In genomic region chr7:82056551-82057230, GRCm38 (mm10) we compare ENCODE assay signal across 9 mouse cellular contexts.
DNase-seq lines count a peak whose midpoint lies in the region; ATAC-seq lines count a peak whose summit lies in the region.
"Had no signal": no experiment of that assay in that cellular context is flagged by ENCODE, and none has a peak within 500 bp of the region (broad histone marks: within the 10 kb centered on the region; RNA-seq: fewer than 3 reads in every experiment).

No protein-coding gene starts in this region.

- peak; percentile 4 for DNase-seq in kidney, adult 18-20 months
- DNase-seq in kidney, adult 8-10 months = no peak
- peak; percentile 44 for DNase-seq in forebrain, embryonic 10.5 days (ENCODE audit: extremely low spot score, low spot score)
- DNase-seq in hindbrain, embryonic 10.5 days (ENCODE audit: low spot score) = peak; percentile 59
- DNase-seq in retina, postnatal 1 day = peak; percentile 59
- DNase-seq in cerebellum, adult 11-12 months = no peak
- no peak for DNase-seq in frontal cortex, postnatal 10 days (ENCODE audit: low spot score in 2 of 2)

- H3K9ac ChIP-seq in lung, embryonic 16.5 days (ENCODE audit: low read length) = peak overlapping the region; percentile 26; the same call in 1 of the 2 replicates

- no peaks in the 10 kb centered on the region for H3K9me3 ChIP-seq in forebrain, embryonic 10.5 days
- H3K9me3 ChIP-seq in hindbrain, embryonic 10.5 days = no peaks in the 10 kb centered on the region
- H3K9me3 ChIP-seq in lung, embryonic 16.5 days (ENCODE audit: control insufficient read depth, low read length) = no peaks in the 10 kb centered on the region

- H3K36me3 ChIP-seq in forebrain, embryonic 10.5 days (replicated peaks) = no peaks in the 10 kb centered on the region
- H3K36me3 ChIP-seq in hindbrain, embryonic 10.5 days = no peaks in the 10 kb centered on the region
- no peaks in the 10 kb centered on the region for H3K36me3 ChIP-seq in lung, embryonic 16.5 days (ENCODE audit: control insufficient read depth, insufficient read depth, low read length)

- peak overlapping the region; percentile 41 for H3K4me2 ChIP-seq in lung, embryonic 16.5 days (ENCODE audit: low read depth, low read length)

- peaks cover 86% of the 10 kb centered on the region for H3K27me3 ChIP-seq in forebrain, embryonic 10.5 days (ENCODE audit: poor library complexity, severe bottlenecking)
- H3K27me3 ChIP-seq in hindbrain, embryonic 10.5 days (ENCODE audit: insufficient read depth, poor library complexity, severe bottlenecking) = peaks cover 19% of the 10 kb centered on the region
- H3K27me3 ChIP-seq in lung, embryonic 16.5 days (ENCODE audit: control insufficient read depth, insufficient read depth, low read depth, low read length) = no peaks in the 10 kb centered on the region; the same call in none of the 2 replicates
- H3K27me3 ChIP-seq: CH12.LX had no signal

- 0 out of 2 replicates have a peak overlapping the region, but pooled peaks have one; percentile 3 for H3K27ac ChIP-seq in forebrain, embryonic 10.5 days
- H3K27ac ChIP-seq in hindbrain, embryonic 10.5 days = peak overlapping the region; percentile 80
- no peak overlapping the region for H3K27ac ChIP-seq in lung, embryonic 16.5 days (ENCODE audit: low read length)

- peak overlapping the region; percentile 32 for H3K4me3 ChIP-seq in forebrain, embryonic 10.5 days
- H3K4me3 ChIP-seq in hindbrain, embryonic 10.5 days = peak overlapping the region; percentile 43
- H3K4me3 ChIP-seq in lung, embryonic 16.5 days (ENCODE audit: low read length) = peak overlapping the region; percentile 18; the same call in 1 of the 2 replicates

- ATAC-seq in lung, embryonic 16.5 days (ENCODE audit: low read depth) = peak; percentile 52; the same call in 1 of the 2 replicates

- WGBS in forebrain, embryonic 10.5 days = 1% methylated on average over 21 of the region's 21 CpGs
- 2% methylated on average over 21 of the region's 21 CpGs for WGBS in hindbrain, embryonic 10.5 days
- WGBS in lung, embryonic 16.5 days = 5% methylated on average over 21 of the region's 21 CpGs

- peaks cover 19% of the 10 kb centered on the region for H3K4me1 ChIP-seq in forebrain, embryonic 10.5 days
- peaks cover 9% of the 10 kb centered on the region for H3K4me1 ChIP-seq in hindbrain, embryonic 10.5 days (replicated peaks)
- peaks cover 5% of the 10 kb centered on the region for H3K4me1 ChIP-seq in lung, embryonic 16.5 days (replicated peaks; ENCODE audit: control insufficient read depth, insufficient read depth, low read length)

Comparison
In these comparisons a context has a peak if more than half of its experiments do, and no peak if none do; other contexts are left out.
1. DNase-seq: peak in kidney, adult 18-20 months (single experiment), forebrain, embryonic 10.5 days (single experiment), hindbrain, embryonic 10.5 days (single experiment) and retina, postnatal 1 day (single experiment); none in kidney, adult 8-10 months (0 of 2), cerebellum, adult 11-12 months (single experiment) and frontal cortex, postnatal 10 days (0 of 2).
2. Peak in every context shown above with its lines, with median percentiles within 50 percentile points of each other: H3K4me3 ChIP-seq.